Mouse (Mus musculus) erythroblast, embryonic 14.5 days (primary cell): ENCODE results near the gene Cped1.

Experiments used
- GATA1 ChIP-seq: IDR thresholded peaks from 2 replicates; pipeline ENCODE4 v1.6.1; 2012; ENCODE audit warnings: low read length, inconsistent platforms, mixed read lengths
- TAL1 ChIP-seq: IDR thresholded peaks from 3 replicates; pipeline ENCODE4 v1.6.1; 2012; ENCODE audit warnings: low read length, inconsistent platforms, mixed read lengths

DNA sequence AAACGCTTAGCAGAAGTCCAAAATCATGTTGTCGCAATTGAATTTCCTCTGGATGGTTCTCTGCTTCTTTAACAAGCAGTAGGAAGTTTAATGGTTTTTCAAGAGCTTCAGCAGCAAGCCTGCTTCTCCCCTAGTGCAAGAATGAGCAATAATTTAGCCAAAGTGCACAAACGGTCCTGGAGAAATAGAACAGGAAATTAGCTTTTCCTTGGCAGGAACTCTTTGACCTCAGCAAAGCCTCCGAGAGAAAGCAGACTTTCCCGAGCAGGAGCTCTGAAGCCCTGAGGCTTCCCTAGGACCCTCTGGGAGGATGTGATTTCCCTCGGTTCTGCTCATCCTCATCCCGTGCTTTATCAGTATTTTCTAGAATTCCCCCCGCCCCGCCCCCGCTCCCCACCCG lies 13.3 kb downstream of the Cped1 start:
- TF ChIP-seq GATA1, result no peak
- TF ChIP-seq TAL1, result no peak
